Mouse (Mus musculus): ENCODE measurements around the gene Galnt6.

DNA sequence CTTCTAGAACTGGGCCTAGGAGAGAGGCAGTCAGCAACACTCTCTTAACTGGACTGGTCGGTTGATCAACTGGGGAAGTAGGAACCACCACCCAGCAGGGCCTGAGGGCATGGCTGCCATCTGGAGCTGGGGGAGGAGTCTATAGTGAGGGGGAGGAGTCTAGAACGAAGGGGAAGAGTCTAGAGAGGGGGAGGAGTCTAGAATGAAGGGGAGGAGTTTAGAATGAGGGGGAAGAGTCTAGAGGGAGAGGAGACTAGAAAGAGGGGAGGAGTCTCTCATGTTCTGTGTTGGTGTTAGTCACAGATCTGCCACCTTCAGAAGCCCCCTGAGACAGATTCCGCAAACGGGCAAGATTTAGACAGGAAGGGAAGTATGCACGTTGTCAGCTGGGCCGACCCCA, 29.8 kb downstream of the Galnt6 start:
- no peak for TF ChIP-seq POLR2A (IDR thresholded peaks at IDR 0.05; ENCODE audit: borderline replicate concordance, extremely low read depth, insufficient read depth, insufficient read length, poor library complexity, severe bottlenecking)
- no peak for TF ChIP-seq CTCF (IDR thresholded peaks at IDR 0.05; ENCODE audit: borderline replicate concordance, extremely low read depth, insufficient read depth, insufficient read length)
